Mouse (Mus musculus): ENCODE data around the gene Rreb1.

Rreb1 gene

GRCm38 (mm10) chr13:37981063-37981462, 202.9 kb downstream of the Rreb1 start:
- DNase-seq: no peak

GRCm38 (mm10) chr13:37986166-37986565, 208.0 kb downstream of the Rreb1 start:
- DNase-seq: no peak

DNA sequence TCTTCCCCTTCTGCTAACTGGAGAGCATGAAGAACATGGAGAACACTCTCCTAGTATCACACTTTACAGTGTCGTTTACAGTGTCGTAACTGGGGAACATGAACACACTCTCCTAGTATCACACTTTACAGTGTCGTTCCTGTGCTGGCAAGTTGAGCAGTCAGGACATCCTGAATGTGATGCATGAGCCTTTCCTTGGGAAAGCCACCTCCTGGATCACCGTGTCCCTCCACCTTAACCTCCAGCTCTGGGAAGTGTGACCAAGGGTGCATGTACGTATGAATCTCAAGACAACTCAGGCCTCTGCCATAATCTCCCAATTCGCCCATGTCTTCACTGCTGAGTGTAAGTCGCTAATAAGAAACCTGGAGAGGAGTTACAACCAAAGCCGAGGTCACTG, 211.5 kb downstream of the Rreb1 start:
- DNase-seq: no peak

DNA sequence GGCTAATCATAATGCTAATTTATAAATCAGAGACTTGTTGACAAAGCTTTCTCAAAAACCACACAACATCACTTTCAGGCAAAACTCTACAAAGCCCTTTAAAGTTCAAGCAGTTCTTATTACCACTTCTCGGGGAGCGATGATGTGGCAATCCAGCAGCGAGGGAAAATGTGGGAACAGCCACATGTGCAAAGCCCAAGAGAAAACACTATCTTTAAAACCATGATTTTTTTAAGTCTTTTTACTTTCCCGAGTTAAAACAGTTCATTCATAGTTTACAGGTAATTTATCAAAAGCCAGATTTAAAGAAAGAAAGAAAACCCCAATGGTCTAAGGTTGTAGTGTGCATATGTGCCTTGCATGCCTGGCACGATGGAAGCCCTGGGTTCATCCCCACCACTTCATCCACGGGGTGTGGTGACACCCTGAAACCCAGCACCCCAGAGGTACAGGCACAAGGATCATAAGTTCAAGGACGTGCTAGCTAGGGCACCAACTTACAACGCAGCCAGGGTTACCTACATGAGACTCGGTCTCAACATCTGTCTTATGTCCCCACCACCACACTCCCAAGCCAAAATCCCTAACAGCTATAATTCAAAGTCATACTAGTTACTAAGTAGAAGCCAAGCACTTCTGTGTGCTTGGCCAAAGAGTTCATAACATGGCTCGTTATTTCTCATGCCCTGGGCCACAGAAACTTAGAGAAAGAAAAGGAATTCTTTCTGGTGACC, 214.6 kb downstream of the Rreb1 start:
- DNase-seq: no peak

DNA sequence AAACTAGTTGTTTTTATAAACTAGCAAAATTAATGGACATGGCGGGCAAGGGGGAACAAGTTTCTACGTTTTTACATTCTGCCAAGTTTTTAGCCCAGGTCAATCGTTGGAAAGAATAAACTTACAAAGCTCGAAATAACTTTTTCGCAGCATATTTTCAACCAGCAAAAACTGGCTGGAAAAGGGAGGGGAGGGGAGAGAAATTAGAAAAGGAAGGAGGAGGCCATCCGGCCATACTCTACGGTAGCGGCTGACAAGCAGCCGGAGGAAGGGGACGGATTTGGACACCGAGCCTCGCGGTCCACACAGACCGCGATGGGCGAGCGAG, 215.1 kb downstream of the Rreb1 start:
- DNase-seq: no peak

GRCm38 (mm10) chr13:37993704-37994404, 215.7 kb downstream of the Rreb1 start, which contains the start of gene Ssr1:
Ssr1 (minus strand) TSS chr13:37994217.
- peak; percentile 99 for DNase-seq

GRCm38 (mm10) chr13:37994405-37994749, 216.2 kb downstream of the Rreb1 start:
- DNase-seq: no peak

GRCm38 (mm10) chr13:37999713-38000112, 221.5 kb downstream of the Rreb1 start:
- no peak for DNase-seq

All from cerebellum, postnatal 10 days (tissue).